17 mouse cellular contexts compared by ENCODE assay signal in the genomic region with DNA sequence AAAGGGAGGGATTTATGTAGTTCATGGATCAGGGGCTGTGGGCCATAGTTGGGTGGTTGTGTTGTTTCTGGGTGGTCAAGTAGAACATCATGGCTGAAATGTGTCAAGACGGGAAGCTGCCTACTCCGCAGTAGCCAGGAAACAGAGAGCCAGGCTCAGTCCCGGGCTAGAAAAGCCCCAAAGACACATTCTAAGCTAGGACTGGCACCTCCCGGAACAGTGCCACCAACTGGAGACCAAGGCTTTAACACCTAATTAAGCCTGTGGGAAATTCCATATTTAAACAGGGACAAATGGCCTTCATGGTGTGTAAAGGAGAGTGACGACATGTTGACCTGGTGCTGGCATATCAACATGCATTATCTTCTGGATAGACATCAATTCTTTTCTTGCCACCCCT. TPM values are rescaled to one million over a fixed set of nuclear protein-coding genes. Genes with fewer than 3 reads are reported as not detected.
A peak's percentile ranks its signal among the peaks of the same experiment; 100 is the strongest.
DNase-seq lines count a peak whose midpoint lies in the region; ATAC-seq and TF ChIP-seq lines count a peak whose summit lies in the region.
"Had no signal": no experiment of that assay in that cellular context is flagged by ENCODE, and none has a peak within 500 bp of the region (broad histone marks: within the 10 kb centered on the region; RNA-seq: fewer than 3 reads in every experiment).

No protein-coding gene starts in this region.

- 84% methylated on average over 5 of the region's 5 CpGs for WGBS in heart, postnatal 0 days
- 85% methylated on average over 5 of the region's 5 CpGs for WGBS in lung, adult 2 months

- no peak overlapping the region for H3K4me3 ChIP-seq in heart, postnatal 0 days (ENCODE audit: low read depth, low read length)
- no peak overlapping the region for H3K4me3 ChIP-seq in lung, adult 2 months (replicated peaks; ENCODE audit: extremely low read depth, low read depth, low read length)
- no peak overlapping the region for H3K4me3 ChIP-seq in CH12.LX (replicated peaks in 1 of 3; ENCODE audit: low read depth in 2 of 3, low read length in 2 of 3, poor library complexity in 1 of 3)
- H3K4me3 ChIP-seq: embryonic facial prominence, embryonic 15.5 days; forebrain, embryonic 10.5 days; limb, embryonic 13.5 days; liver, embryonic 15.5 days had no signal

- H3K79me2 ChIP-seq in CH12.LX (replicated peaks; ENCODE audit: control insufficient read depth, extremely low read depth, insufficient read depth, poor library complexity, severe bottlenecking): no peaks in the 10 kb centered on the region

- dilution Hi-C loops in CH12.LX (cut with MboI; ENCODE audit: extremely low pct_ligation_motif_present, extremely low pct_unique_long_range_greater_than_20kb, low sequenced_read_pairs): no loop called here

- in situ Hi-C loops in CH12.LX (cut with MboI; ENCODE audit: low pct_ligation_motif_present, low pct_unique_long_range_greater_than_20kb, low sequenced_read_pairs): no loop called here

- TF ChIP-seq POLR2A in lung, adult 2 months (IDR thresholded peaks at IDR 0.05; ENCODE audit: borderline replicate concordance, extremely low read depth, low read depth, low read length): no peak
- TF ChIP-seq POLR2A in CH12.LX (IDR thresholded peaks at IDR 0.05; ENCODE audit: low read depth, low read length): no peak

- no peaks in the 10 kb centered on the region for H3K9me3 ChIP-seq in heart, postnatal 0 days (replicated peaks; ENCODE audit: control insufficient read depth, low read length)
- no peaks in the 10 kb centered on the region for H3K9me3 ChIP-seq in CH12.LX (replicated peaks; ENCODE audit: low read length)
- H3K9me3 ChIP-seq: embryonic facial prominence, embryonic 15.5 days; limb, embryonic 13.5 days; liver, embryonic 15.5 days had no signal

- TF ChIP-seq CTCF in heart, postnatal 0 days (IDR thresholded peaks at IDR 0.05; ENCODE audit: low read depth): peak; percentile 20; the same call in 1 of the 2 replicates
- TF ChIP-seq CTCF in lung, adult 2 months (IDR thresholded peaks at IDR 0.05; ENCODE audit: insufficient read depth, low read length): 0 out of 2 replicates have a peak, but pooled peaks have one; percentile 2
- peak in 1 of 2 experiments; percentile 56; a peak in 2 of 4 replicates for TF ChIP-seq CTCF in CH12.LX (conservative IDR thresholded peaks at IDR 0.05 in 1 of 2, IDR thresholded peaks at IDR 0.05 in 1 of 2; ENCODE audit: low read depth in 2 of 2, low read length in 2 of 2)

- TF ChIP-seq EP300 in heart, postnatal 0 days (IDR thresholded peaks at IDR 0.05; ENCODE audit: low read depth): no peak
- TF ChIP-seq EP300 in CH12.LX (IDR thresholded peaks at IDR 0.05; ENCODE audit: low read length): no peak

- no peak overlapping the region for H3K4me2 ChIP-seq in heart, postnatal 0 days (ENCODE audit: low read depth, low read length)
- no peak overlapping the region for H3K4me2 ChIP-seq in CH12.LX (ENCODE audit: insufficient read depth, low read depth, poor library complexity, severe bottlenecking)
- H3K4me2 ChIP-seq: embryonic facial prominence, embryonic 15.5 days; limb, embryonic 13.5 days; liver, embryonic 15.5 days had no signal

- TF ChIP-seq RAD21 in CH12.LX (IDR thresholded peaks at IDR 0.05; ENCODE audit: low read depth, low read length): peak; percentile 6

- no peak for DNase-seq in heart, postnatal 0 days (ENCODE audit: low spot score)
- DNase-seq in heart, postnatal 36 days: no peak
- no peak for DNase-seq in lung, adult 2 months
- no peak for DNase-seq in lung, postnatal 4 days
- DNase-seq in CH12.LX (ENCODE audit: extremely low read depth): peak; percentile 7
- no peak for DNase-seq in adrenal gland, postnatal 10 days
- DNase-seq: cerebellum, adult 9-10 months; kidney, postnatal 10 days; layer of hippocampus, adult 9-11 months; spleen, adult 18-20 months had no signal

- no peaks in the 10 kb centered on the region for H3K27me3 ChIP-seq in heart, postnatal 0 days (ENCODE audit: control insufficient read depth, insufficient read depth, low read length)
- no peaks in the 10 kb centered on the region for H3K27me3 ChIP-seq in CH12.LX (replicated peaks)
- H3K27me3 ChIP-seq: embryonic facial prominence, embryonic 15.5 days; limb, embryonic 13.5 days; liver, embryonic 15.5 days had no signal

- ATAC-seq in heart, postnatal 0 days (ENCODE audit: insufficient read depth, low read depth): no peak
- peak; percentile 50; the same call in 1 of the 2 replicates for ATAC-seq in common myeloid progenitor, adult 5-6 weeks (replicated peaks; ENCODE audit: low read depth, poor library complexity, severe bottlenecking)
- ATAC-seq: activated CD4-positive, CD25-positive, alpha-beta regulatory T cell, adult 4 months; midbrain, embryonic 16.5 days had no signal

- intact Hi-C loops in heart, postnatal 36 days (cut with DNase I): no loop called here

- no peaks in the 10 kb centered on the region for H3K36me3 ChIP-seq in heart, postnatal 0 days (replicated peaks; ENCODE audit: control insufficient read depth, insufficient read depth, low read length)
- no peaks in the 10 kb centered on the region for H3K36me3 ChIP-seq in CH12.LX (replicated peaks in 1 of 2; ENCODE audit: control insufficient read depth in 1 of 2, insufficient read depth in 1 of 2, low read length in 1 of 2)
- H3K36me3 ChIP-seq: embryonic facial prominence, embryonic 15.5 days; forebrain, embryonic 10.5 days; limb, embryonic 13.5 days; liver, embryonic 15.5 days had no signal

- no peak overlapping the region for H3K27ac ChIP-seq in heart, postnatal 0 days (ENCODE audit: low read depth)
- H3K27ac ChIP-seq in CH12.LX (ENCODE audit: insufficient read depth, low read depth): no peak overlapping the region
- H3K27ac ChIP-seq: embryonic facial prominence, embryonic 15.5 days; forebrain, embryonic 10.5 days; limb, embryonic 13.5 days; liver, embryonic 15.5 days had no signal

- 0 out of 2 replicates have a peak, but pooled peaks cover under 1% of the 10 kb centered on the region for H3K4me1 ChIP-seq in heart, postnatal 0 days (ENCODE audit: control insufficient read depth, insufficient read depth)
- H3K4me1 ChIP-seq in lung, adult 2 months (ENCODE audit: control insufficient read depth, insufficient read depth, low read length): no peaks in the 10 kb centered on the region
- no peaks in the 10 kb centered on the region; a peak in 1 of 4 replicates for H3K4me1 ChIP-seq in CH12.LX (ENCODE audit: control insufficient read depth in 1 of 2, insufficient read depth in 2 of 2)
- H3K4me1 ChIP-seq: liver, embryonic 15.5 days had no signal

- no peak overlapping the region for H3K9ac ChIP-seq in heart, postnatal 0 days (replicated peaks; ENCODE audit: low read depth, low read length)
- H3K9ac ChIP-seq in CH12.LX (ENCODE audit: insufficient read depth, low read depth): no peak overlapping the region
- H3K9ac ChIP-seq: embryonic facial prominence, embryonic 15.5 days; limb, embryonic 13.5 days; liver, embryonic 15.5 days had no signal

TF ChIP-seq in CH12.LX, 34 proteins besides CTCF, POLR2A, EP300 and RAD21:
- TF ChIP-seq ZKSCAN1 (IDR thresholded peaks at IDR 0.05; ENCODE audit: borderline replicate concordance, low read depth, low read length) (no peak), MAX (IDR thresholded peaks at IDR 0.05; ENCODE audit: low read length) (no peak), KAT2A (IDR thresholded peaks at IDR 0.05; ENCODE audit: insufficient replicate concordance, low read length) (no peak), RCOR1 (conservative IDR thresholded peaks at IDR 0.05; ENCODE audit: low read depth, low read length) (no peak), JUN (IDR thresholded peaks at IDR 0.05; ENCODE audit: insufficient read depth, low read depth, low read length) (no peak), HCFC1 (IDR thresholded peaks at IDR 0.05; ENCODE audit: low read depth, low read length) (0 out of 2 replicates have a peak, but pooled peaks have one; percentile 26), SMC3 (IDR thresholded peaks at IDR 0.05; ENCODE audit: low read depth, low read length) (peak; percentile 15; the same call in 1 of the 2 replicates), CHD1 (IDR thresholded peaks at IDR 0.05; ENCODE audit: low read depth, low read length) (no peak)
TF ChIP-seq in CH12.LX: peak in this region for 2.

RNA-seq across cellular contexts. Expression of gene Cog6, which starts 50.0 kb away (rescaled TPM):
- total RNA-seq in heart, postnatal 0 days (2014; rRNA removed; ENCODE audit: low replicate concordance): 51.8 and 64.5 TPM in 2 replicates
- polyA plus RNA-seq in heart, postnatal 0 days (2015; fragmentation: Nextera tagmentation; extraction: Ambion mirVana): 54.4 and 54.7 TPM in 2 replicates
- total RNA-seq in heart, postnatal 36 days (2021): 10 to 100 TPM; 54.1 to 55.3 TPM
- 12.4 and 15.8 TPM in 2 replicates for polyA plus RNA-seq in lung, adult 2 months (2012; rRNA removed)
- 17.7 and 18.4 TPM in 2 replicates for total RNA-seq in CH12.LX (2012; rRNA removed)
- 25.5 and 25.8 TPM in 2 replicates for total RNA-seq in CH12.LX (2014; rRNA removed)
- polyA plus RNA-seq in CH12.LX (2012; ENCODE audit: insufficient read length, low read depth): 15.6 and 15.9 TPM in 2 replicates
- total RNA-seq in common myeloid progenitor, adult 5-6 weeks (2017): 18.2 and 19.5 TPM in 2 replicates
- 10 to 100 TPM; 33.8 to 40.6 TPM for total RNA-seq in adrenal gland, postnatal 10 days (2021)
